Mouse (Mus musculus) spleen, embryonic (tissue): ENCODE measurements around the gene Asic3.

Experiments used
- CTCF ChIA-PET: fragments of 350-600 bp; sonication (Branson Sonifier 250); formaldehyde crosslinking; loops from one replicate; lab custom pipeline; 2022; lab: Charles Lee

Asic3 gene

GRCm38 (mm10) chr5:24413042-24413693 lies at the start of gene Asic3:
Gene Asic3, plus strand, starts transcription at chr5:24413392.
- CTCF ChIA-PET = no interaction called here

DNA sequence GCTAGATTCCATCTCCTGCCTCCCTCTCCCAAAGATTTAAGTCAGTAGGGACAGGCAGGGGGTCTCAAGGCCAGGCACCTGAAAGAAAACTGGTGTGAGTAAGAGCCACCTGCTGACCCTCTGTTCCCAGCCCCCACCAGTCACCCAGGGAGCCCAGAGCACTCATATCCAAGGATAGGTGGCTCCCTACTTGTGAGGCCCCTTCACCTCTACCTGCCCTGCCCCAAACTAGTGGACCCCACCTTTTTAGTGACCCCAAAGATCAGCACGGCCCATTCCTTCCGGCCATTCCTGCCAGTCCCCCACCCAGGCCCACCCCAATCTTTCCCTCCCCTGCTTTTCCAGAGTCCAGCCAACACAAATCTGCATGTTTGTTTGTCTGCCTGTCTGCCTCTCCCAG lies 49.7 kb upstream of the Asic3 start:
- CTCF ChIA-PET = no interaction called here

DNA sequence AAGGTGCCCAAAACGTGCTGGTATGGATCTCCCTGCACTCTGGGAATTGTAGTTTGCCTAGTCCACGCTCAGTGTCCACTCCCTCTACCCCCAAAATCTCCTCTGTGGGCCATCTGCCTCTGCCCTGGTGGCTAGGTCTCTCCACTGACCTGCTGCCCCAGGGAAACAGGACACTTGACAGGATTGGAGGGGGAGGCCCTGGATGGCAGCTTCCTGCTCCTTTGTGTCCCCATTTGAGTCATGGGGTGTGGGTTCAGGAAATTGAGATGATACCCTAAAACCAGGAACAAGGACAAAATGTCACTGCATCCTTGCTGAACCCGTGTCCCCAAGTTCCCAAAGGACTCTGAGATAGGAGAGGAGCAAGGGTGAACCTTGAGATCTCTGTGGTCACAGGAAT lies 49.1 kb upstream of the Asic3 start:
- CTCF ChIA-PET = no interaction called here

DNA sequence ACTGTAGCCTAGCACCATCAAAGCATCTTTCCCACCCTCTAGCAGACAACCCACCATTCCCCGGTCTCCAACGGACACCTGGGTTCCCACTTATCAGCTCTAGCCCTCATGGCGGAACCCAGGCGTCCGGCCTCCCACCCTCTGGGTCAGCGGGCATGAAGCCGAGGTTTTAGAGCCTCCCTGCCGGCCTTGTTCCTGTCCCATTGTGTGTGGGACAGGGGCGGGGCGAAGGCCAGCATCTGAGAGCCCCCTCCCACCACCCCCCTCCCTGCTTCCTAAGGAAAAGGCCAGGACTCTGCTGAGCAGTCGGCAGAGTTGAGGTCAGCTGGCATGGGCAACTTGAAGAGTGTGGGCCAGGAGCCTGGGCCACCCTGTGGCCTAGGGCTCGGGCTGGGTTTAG lies 48.7 kb upstream of the Asic3 start, which contains the start of gene Nos3:
Nos3 (plus strand) TSS at position 303 of the 400 bp plus-strand sequence.
- CTCF ChIA-PET = no interaction called here

DNA sequence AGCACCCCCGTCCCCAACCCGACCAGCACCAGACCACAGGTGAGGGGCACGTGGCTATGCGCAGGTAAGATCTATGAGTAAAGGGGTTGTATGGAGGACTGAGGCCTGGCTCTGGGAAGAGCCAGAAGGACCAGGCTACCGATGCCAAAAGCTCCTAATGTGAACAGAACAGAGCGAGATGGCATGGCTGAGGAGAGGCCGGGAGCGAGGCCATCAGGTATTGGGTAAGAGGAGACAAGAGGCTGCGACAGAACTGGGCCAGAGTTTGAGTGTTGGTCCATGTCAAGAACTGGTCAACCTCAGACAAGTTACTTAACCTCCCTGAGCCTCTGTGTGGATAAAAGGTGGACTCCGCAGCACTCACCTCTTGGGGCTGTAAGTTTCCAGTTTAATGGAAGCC lies 48.2 kb upstream of the Asic3 start:
- CTCF ChIA-PET = interaction anchor here (0.5 kb wide), 1 partner anchor 546 kb away, joined by 3 read pairs; no protein-coding TSS in a partner anchor

DNA sequence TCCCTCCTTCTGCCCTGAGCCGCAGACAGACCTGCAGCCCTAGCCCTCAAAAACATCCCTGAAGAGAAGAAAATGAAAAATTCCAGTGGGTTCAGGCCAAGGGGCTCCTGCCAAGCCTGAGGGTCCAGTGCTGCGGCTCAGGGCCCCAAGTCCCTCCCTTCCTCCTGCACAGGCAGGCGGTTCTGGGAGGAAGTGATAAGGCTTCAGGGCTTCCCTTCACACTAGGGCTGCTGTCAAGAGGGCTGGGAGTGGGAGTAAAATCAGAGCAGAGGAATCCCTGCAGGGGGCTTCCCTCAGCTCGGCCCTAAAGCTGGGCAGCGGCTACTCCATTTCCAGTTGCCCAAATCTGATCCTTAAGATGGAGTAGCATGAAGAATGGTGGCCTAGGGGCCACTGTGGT lies 47.7 kb upstream of the Asic3 start:
- CTCF ChIA-PET = interaction anchor here (0.5 kb wide), 1 partner anchor 545 kb away, joined by 3 read pairs; no protein-coding TSS in a partner anchor

DNA sequence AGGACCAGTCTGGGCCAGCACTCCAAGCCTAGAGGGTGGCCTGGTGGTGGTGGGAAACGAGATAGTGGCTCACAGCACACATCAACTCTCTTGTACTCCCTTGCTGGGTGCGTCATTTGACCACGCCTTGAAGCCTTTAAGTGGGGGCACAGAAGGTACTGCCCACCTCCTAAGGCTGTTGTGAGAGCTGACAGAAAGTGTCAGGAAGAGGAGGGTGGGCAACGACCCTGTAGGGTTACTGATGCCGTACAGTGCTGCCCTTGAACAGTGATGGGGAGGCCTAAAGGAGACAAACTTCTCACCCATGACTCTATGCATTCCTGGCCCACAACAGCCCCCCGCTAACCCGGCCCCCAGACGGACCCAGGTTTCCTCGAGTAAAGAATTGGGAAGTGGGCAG lies 46.8 kb upstream of the Asic3 start:
- CTCF ChIA-PET = no interaction called here

DNA sequence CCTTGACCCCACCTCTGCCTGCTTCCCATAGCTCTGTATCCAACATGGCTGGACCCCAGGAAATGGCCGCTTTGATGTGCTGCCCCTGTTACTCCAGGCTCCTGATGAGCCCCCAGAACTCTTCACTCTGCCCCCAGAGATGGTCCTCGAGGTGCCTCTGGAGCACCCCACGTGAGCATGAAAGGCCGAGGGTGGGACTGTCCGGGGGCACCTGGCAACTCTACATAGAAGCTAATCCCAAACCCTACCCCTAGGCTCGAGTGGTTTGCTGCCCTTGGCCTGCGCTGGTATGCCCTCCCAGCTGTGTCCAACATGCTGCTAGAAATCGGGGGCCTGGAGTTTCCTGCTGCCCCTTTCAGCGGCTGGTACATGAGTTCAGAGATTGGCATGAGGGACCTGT lies 43.4 kb upstream of the Asic3 start:
- CTCF ChIA-PET = interaction anchor here (0.7 kb wide), 1 partner anchor 87 kb away, joined by 12 read pairs; no protein-coding TSS in a partner anchor

GRCm38 (mm10) chr5:24373807-24374206 lies 39.4 kb upstream of the Asic3 start:
- CTCF ChIA-PET = no interaction called here

DNA sequence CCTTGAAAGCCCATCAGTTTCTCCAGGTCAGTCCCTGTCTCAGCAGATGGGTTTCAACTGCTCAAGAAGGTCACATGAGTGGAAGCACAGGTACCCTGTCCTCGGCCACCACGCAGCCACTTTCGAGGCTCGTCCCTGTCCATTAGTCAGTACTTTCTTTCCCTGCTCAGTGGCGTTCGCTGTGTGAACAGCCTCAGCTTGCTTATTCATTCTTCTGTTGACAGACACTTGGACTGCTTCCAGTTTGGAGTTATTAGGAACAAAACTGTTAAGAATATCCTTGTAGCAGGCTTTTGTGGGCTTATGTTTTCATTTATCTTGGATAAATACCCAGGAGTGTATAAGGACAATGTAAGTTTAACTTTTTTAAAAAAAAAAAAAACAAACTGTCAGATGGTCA lies 39.0 kb upstream of the Asic3 start:
- CTCF ChIA-PET = no interaction called here

DNA sequence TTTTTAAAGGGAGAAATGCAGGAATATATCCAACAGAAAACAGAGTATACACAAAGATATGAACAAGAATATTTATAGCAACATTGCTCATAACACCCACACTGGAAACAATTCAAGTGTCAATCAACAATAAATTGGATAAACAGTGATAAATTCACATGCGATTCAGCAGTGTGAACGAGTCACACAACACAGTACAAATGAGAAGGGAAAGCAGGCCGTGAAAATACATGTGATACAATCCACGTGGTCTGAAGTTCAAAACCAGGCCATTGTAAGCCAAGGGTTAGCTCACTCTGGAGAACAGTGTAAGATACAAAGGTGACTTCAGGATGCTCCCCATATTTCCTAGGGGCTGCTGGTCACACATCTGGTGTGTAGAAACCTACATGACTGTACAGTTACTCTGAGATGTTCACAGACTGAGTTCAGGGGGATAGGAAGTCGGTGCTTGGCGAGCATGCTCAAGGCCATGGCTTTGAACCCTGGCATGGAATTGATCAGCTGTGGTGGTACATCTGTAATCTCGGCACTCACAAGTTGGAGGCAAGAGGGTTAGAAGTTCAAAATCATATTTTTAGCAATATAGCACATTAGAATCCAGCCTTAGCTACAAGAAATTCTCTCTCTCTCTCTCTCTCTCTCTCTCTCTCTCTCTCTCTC lies 38.4 kb upstream of the Asic3 start:
- CTCF ChIA-PET = no interaction called here

- CTCF ChIA-PET = no interaction called here
These were observed 34.5 kb upstream of the Asic3 start for GRCm38 (mm10) chr5:24378700-24379099.

- CTCF ChIA-PET = no interaction called here
These were observed 33.7 kb upstream of the Asic3 start for GRCm38 (mm10) chr5:24379501-24379900.

GRCm38 (mm10) chr5:24380499-24380898 lies 32.7 kb upstream of the Asic3 start:
- CTCF ChIA-PET = no interaction called here

DNA sequence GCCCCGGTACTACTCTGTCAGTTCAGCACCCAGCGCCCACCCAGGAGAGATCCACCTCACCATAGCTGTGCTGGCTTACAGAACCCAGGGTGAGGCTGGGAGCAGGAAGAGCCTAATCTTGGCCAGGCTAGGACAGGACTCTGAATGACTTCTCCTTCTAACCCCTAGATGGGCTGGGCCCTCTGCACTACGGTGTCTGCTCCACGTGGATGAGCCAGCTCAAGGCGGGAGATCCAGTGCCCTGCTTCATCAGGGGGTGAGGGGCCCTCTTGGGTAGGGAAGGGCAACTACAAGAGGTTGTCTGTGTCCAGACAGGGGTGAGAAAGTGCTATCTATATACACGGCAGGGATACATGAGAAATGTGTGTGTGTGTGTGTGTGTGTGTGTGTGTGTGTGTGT lies 31.7 kb upstream of the Asic3 start:
- CTCF ChIA-PET = no interaction called here

DNA sequence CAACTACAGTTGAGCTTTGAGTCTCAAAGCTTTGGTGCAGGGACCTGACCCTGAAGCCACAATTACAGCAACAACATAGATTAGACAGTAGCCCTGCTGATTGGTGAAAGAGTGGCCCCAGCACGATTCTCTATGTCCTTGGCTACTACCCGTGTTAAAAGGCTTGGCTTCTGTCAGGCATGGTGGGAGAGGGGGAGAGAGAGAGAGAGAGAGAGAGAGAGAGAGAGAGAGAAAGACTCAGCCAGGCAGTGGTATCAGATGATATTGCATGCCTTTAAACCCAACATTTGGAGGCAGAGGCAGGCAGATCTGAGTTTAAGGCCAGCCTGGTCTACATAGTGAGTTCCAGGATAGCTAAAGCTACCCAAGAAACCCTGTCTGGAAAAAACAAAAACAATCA lies 31.2 kb upstream of the Asic3 start:
- CTCF ChIA-PET = no interaction called here

DNA sequence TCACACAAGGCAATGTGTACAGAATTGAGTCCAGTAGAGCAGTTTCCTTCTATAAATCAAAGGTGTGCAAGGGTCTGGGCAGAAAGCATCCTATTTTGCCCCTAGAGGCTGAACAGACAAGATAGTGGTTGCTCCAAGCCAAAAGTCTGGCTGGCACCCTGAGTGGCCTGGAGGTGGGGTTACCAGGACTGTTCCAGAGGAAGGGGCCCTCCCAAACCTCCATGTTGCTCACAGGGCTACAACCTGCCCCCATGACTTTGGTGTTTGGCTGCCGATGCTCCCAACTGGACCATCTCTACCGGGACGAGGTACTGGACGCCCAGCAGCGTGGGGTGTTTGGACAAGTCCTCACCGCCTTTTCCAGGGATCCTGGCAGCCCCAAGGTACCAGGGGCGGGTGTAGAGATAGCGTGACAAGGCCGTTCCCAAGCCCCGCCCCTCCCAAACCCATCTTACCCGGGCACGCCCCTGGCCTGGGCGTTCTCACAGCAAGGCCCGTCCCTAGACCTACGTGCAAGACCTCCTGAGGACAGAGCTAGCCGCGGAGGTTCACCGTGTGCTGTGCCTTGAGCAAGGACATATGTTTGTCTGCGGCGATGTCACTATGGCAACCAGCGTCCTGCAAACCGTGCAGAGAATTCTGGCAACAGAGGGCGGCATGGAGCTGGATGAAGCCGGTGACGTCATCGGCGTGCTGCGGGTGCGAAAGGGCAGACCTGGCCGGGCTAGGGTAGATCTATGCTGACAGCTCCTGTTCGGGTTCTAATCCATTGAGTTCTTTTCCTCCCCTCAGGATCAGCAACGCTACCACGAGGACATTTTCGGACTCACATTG lies 29.9 kb upstream of the Asic3 start:
- CTCF ChIA-PET = interaction anchor here (1.2 kb wide), 1 partner anchor 9 kb away, joined by 5 read pairs; the partner anchor contains the start of gene Atg9b

GRCm38 (mm10) chr5:24384407-24384806 lies 28.8 kb upstream of the Asic3 start:
- CTCF ChIA-PET = interaction anchor here (1.1 kb wide), 1 partner anchor 9 kb away, joined by 3 read pairs; no protein-coding TSS in a partner anchor

- CTCF ChIA-PET = interaction anchor here (1.1 kb wide), 1 partner anchor 8 kb away, joined by 3 read pairs; no protein-coding TSS in a partner anchor
These were observed 27.8 kb upstream of the Asic3 start for GRCm38 (mm10) chr5:24385374-24385773.

DNA sequence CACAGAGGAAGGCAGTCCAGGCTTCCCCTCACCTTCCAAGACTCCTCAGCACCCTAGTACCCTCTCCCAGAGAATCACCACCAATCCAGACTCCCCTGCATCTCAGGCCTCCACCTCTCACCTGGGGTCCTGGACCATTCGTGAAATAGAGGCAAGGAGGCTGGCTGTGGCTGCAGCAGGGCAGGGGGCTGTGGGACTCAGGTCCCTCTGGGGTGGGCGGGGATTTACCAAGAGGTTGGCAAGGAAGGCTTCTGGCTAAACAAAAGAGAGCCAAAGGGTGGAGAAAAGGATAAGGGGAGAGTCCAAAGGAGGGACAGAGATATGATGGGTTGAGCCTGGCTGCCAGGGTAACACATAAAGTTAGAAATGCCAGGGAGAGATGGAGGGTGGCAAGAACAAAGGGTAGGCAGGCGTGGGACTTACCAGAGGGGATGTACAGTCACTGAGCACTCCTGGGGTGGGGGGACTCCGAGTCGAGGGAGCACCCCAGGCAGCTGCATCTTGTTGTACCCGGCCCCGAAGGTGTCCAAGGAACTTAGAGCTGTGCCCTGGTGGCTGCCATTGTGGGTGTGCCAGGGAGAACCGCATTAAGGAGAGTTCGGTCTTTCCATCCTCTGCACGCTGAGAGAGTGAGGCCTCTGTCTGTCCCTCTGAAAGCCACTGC lies 27.2 kb upstream of the Asic3 start:
- CTCF ChIA-PET = interaction anchor here (0.6 kb wide), 1 partner anchor 11 kb away, joined by 4 read pairs; no protein-coding TSS in a partner anchor
